Mouse (Mus musculus): ENCODE measurements around the gene Zfp653.

Zfp653 gene

GRCm38 (mm10) chr9:22030386-22030785 lies 40.8 kb downstream of the Zfp653 start:
- no peak for DNase-seq (ENCODE audit: low read depth, low spot score)

- DNase-seq (ENCODE audit: low read depth, low spot score), result no peak
Observed at GRCm38 (mm10) chr9:22028467-22028866, 42.7 kb downstream of the Zfp653 start.

GRCm38 (mm10) chr9:22024592-22024991 lies 46.6 kb downstream of the Zfp653 start:
- DNase-seq (ENCODE audit: low read depth, low spot score), result no peak

- DNase-seq (ENCODE audit: low read depth, low spot score), result no peak
Observed at GRCm38 (mm10) chr9:22017208-22017825, 53.9 kb downstream of the Zfp653 start.

GRCm38 (mm10) chr9:22016245-22016644 lies 54.9 kb downstream of the Zfp653 start:
- DNase-seq (ENCODE audit: low read depth, low spot score), result no peak

GRCm38 (mm10) chr9:22012731-22013130 lies 58.4 kb downstream of the Zfp653 start:
- no peak for DNase-seq (ENCODE audit: low read depth, low spot score)

GRCm38 (mm10) chr9:22011055-22011454 lies 60.1 kb downstream of the Zfp653 start:
- no peak for DNase-seq (ENCODE audit: low read depth, low spot score)
